Comparison of ENCODE assay signal across 9 mouse cellular contexts in genomic region chr8:87470834-87471602, GRCm38 (mm10). TPM values are rescaled to one million over a fixed set of nuclear protein-coding genes. Genes with fewer than 3 reads are reported as not detected.
DNase-seq lines count a peak whose midpoint lies in the region; ATAC-seq and TF ChIP-seq lines count a peak whose summit lies in the region.
"Had no signal": no experiment of that assay in that cellular context is flagged by ENCODE, and none has a peak within 500 bp of the region (broad histone marks: within the 10 kb centered on the region; RNA-seq: fewer than 3 reads in every experiment).

No protein-coding gene starts in this region.

- no peaks in the 10 kb centered on the region for H3K9me3 ChIP-seq in ES-Bruce4 (replicated peaks; ENCODE audit: control insufficient read depth, insufficient read depth, low read length, poor library complexity, severe bottlenecking)
- H3K9me3 ChIP-seq in forebrain, embryonic 13.5 days (replicated peaks): no peaks in the 10 kb centered on the region
- no peaks in the 10 kb centered on the region for H3K9me3 ChIP-seq in midbrain, embryonic 10.5 days (replicated peaks)

- TF ChIP-seq EP300 in ES-Bruce4 (IDR thresholded peaks at IDR 0.05; ENCODE audit: insufficient read depth, low read depth, low read length): no peak

- ATAC-seq in forebrain, embryonic 13.5 days: no peak
- no peak for ATAC-seq in inflammation-experienced regulatory T-cells, adult 6 months
- no peak for ATAC-seq in granulocyte monocyte progenitor cell, adult 5-6 weeks (replicated peaks; ENCODE audit: poor library complexity, severe bottlenecking)

- TF ChIP-seq CTCF in ES-Bruce4 (IDR thresholded peaks at IDR 0.05; ENCODE audit: low read depth, low read length): no peak

- peak overlapping the region; percentile 73; the same call in 1 of the 2 replicates for H3K4me3 ChIP-seq in ES-Bruce4 (ENCODE audit: low read depth, low read length)
- H3K4me3 ChIP-seq in forebrain, embryonic 13.5 days: peak overlapping the region; percentile 58
- peak overlapping the region; percentile 72 for H3K4me3 ChIP-seq in midbrain, embryonic 10.5 days

- DNase-seq in heart, adult 11 months: peak; percentile 86
- DNase-seq in heart, postnatal 10 days: no peak
- peak; percentile 56 for DNase-seq in midbrain, embryonic 10.5 days (ENCODE audit: low spot score)
- no peak for DNase-seq in thymus, postnatal 14 days

- WGBS in forebrain, embryonic 13.5 days: 2% methylated on average over 32 of the region's 32 CpGs
- WGBS in midbrain, embryonic 10.5 days: under 1% methylated on average over 32 of the region's 32 CpGs

- intact Hi-C loops in heart, postnatal 10 days (cut with DNase I): no loop called here

- no peak for TF ChIP-seq POLR2A in ES-Bruce4 (IDR thresholded peaks at IDR 0.05; ENCODE audit: insufficient read depth, low read length)

- H3K9ac ChIP-seq in ES-Bruce4 (ENCODE audit: low read depth, poor library complexity, severe bottlenecking): peak overlapping the region; percentile 67
- peak overlapping the region; percentile 78 for H3K9ac ChIP-seq in forebrain, embryonic 13.5 days

- H3K27ac ChIP-seq in ES-Bruce4 (ENCODE audit: insufficient read depth, low read length): no peak overlapping the region
- H3K27ac ChIP-seq in forebrain, embryonic 13.5 days: no peak overlapping the region
- peak overlapping the region; percentile 57; the same call in 1 of the 2 replicates for H3K27ac ChIP-seq in midbrain, embryonic 10.5 days (replicated peaks)
- H3K27ac ChIP-seq: macrophage had no signal

- peak overlapping the region; percentile 95 for H3K4me2 ChIP-seq in forebrain, embryonic 13.5 days

- H3K4me1 ChIP-seq in ES-Bruce4 (ENCODE audit: control insufficient read depth, insufficient read depth, low read length): no peaks in the 10 kb centered on the region
- peaks cover 45% of the 10 kb centered on the region for H3K4me1 ChIP-seq in forebrain, embryonic 13.5 days
- peaks cover 76% of the 10 kb centered on the region for H3K4me1 ChIP-seq in midbrain, embryonic 10.5 days

- H3K27me3 ChIP-seq in ES-Bruce4 (ENCODE audit: control insufficient read depth, insufficient read depth, low read length, poor library complexity, severe bottlenecking): peaks cover 44% of the 10 kb centered on the region
- peaks cover 89% of the 10 kb centered on the region for H3K27me3 ChIP-seq in forebrain, embryonic 13.5 days
- peaks cover 87% of the 10 kb centered on the region for H3K27me3 ChIP-seq in midbrain, embryonic 10.5 days (ENCODE audit: low read depth, poor library complexity, severe bottlenecking)

- no peaks in the 10 kb centered on the region for H3K36me3 ChIP-seq in ES-Bruce4 (ENCODE audit: control insufficient read depth, insufficient read depth, low read length, poor library complexity, severe bottlenecking)
- no peaks in the 10 kb centered on the region for H3K36me3 ChIP-seq in forebrain, embryonic 13.5 days (ENCODE audit: poor library complexity, severe bottlenecking)
- no peaks in the 10 kb centered on the region for H3K36me3 ChIP-seq in midbrain, embryonic 10.5 days

RNA-seq across cellular contexts. Expression of gene Cbln1, which starts 1.4 kb away (rescaled TPM):
- under 1 TPM; 0.15 to 0.19 TPM for total RNA-seq in heart, postnatal 10 days (2021)
- 2.1 and 2.7 TPM in 2 replicates for polyA plus RNA-seq in ES-Bruce4 (2011; ENCODE audit: insufficient read depth, insufficient read length, low read depth, missing spikeins)
- polyA plus RNA-seq in forebrain, embryonic 13.5 days (2015; fragmentation: Nextera tagmentation; extraction: Ambion mirVana): 7.0 and 7.9 TPM in 2 replicates
- 2.7 and 3.3 TPM in 2 replicates for polyA plus RNA-seq in midbrain, embryonic 10.5 days (2016; fragmentation: Nextera tagmentation; extraction: Ambion mirVana)
- polyA plus RNA-seq in inflammation-experienced regulatory T-cells, adult 6 months (2017; shearing (Covaris generic)): not detected
- not detected in 2 replicates for total RNA-seq in granulocyte monocyte progenitor cell, adult 5-6 weeks (2014; fragmentation: Nextera tagmentation)
- not detected in 2 replicates for total RNA-seq in granulocyte monocyte progenitor cell, adult 5-6 weeks (2017)
- polyA plus RNA-seq: macrophage had no signal

Comparison
In these comparisons a context has a peak if more than half of its experiments do, and no peak if none do; other contexts are left out.
1. DNase-seq: peak in heart, adult 11 months (single experiment) and midbrain, embryonic 10.5 days (single experiment); none in heart, postnatal 10 days (0 of 2) and thymus, postnatal 14 days (single experiment).
2. Peak in every context shown above with its lines, with median percentiles within 50 percentile points of each other: H3K4me3 ChIP-seq.